Mouse (Mus musculus): Measurements from ENCODE around the gene Pitpnc1.
A peak's percentile ranks its signal among the peaks of the same experiment; 100 is the strongest.

Gene Pitpnc1

GRCm38 (mm10) chr11:107401839-107402590 lies 68.5 kb downstream of the Pitpnc1 start:
- DNase-seq, result no peak

GRCm38 (mm10) chr11:107400826-107401225 lies 69.7 kb downstream of the Pitpnc1 start:
- no peak for DNase-seq

GRCm38 (mm10) chr11:107400005-107400404 lies 70.5 kb downstream of the Pitpnc1 start:
- DNase-seq, result no peak

GRCm38 (mm10) chr11:107397326-107397998 lies 73.0 kb downstream of the Pitpnc1 start:
- no peak for DNase-seq

GRCm38 (mm10) chr11:107394245-107394644 lies 76.3 kb downstream of the Pitpnc1 start:
- no peak for DNase-seq

GRCm38 (mm10) chr11:107393828-107394165 lies 76.7 kb downstream of the Pitpnc1 start:
- DNase-seq, result no peak

- no peak for DNase-seq
These were observed 77.2 kb downstream of the Pitpnc1 start for GRCm38 (mm10) chr11:107393154-107393827.

GRCm38 (mm10) chr11:107390540-107390939 lies 80.0 kb downstream of the Pitpnc1 start:
- peak; percentile 25 for DNase-seq

GRCm38 (mm10) chr11:107390001-107390400 lies 80.5 kb downstream of the Pitpnc1 start:
- peak; percentile 33 for DNase-seq

GRCm38 (mm10) chr11:107386481-107386880 lies 84.0 kb downstream of the Pitpnc1 start:
- DNase-seq, result no peak

- peak; percentile 30 for DNase-seq
These were observed 85.2 kb downstream of the Pitpnc1 start for GRCm38 (mm10) chr11:107385306-107385705.

- DNase-seq, result no peak
These were observed 86.5 kb downstream of the Pitpnc1 start for GRCm38 (mm10) chr11:107383985-107384384.

- DNase-seq, result no peak
These were observed 90.5 kb downstream of the Pitpnc1 start for GRCm38 (mm10) chr11:107379965-107380364.

GRCm38 (mm10) chr11:107379089-107379845 lies 91.2 kb downstream of the Pitpnc1 start:
- DNase-seq, result peak; percentile 41

GRCm38 (mm10) chr11:107377326-107377725 lies 93.2 kb downstream of the Pitpnc1 start:
- no peak for DNase-seq

- peak; percentile 47 for DNase-seq
These were observed 94.2 kb downstream of the Pitpnc1 start for GRCm38 (mm10) chr11:107376272-107376671.

- peak; percentile 28 for DNase-seq
These were observed 94.7 kb downstream of the Pitpnc1 start for GRCm38 (mm10) chr11:107375816-107376215.

- no peak for DNase-seq
These were observed 96.9 kb downstream of the Pitpnc1 start for GRCm38 (mm10) chr11:107373569-107373968.

- no peak for DNase-seq
These were observed 97.3 kb downstream of the Pitpnc1 start for GRCm38 (mm10) chr11:107373154-107373553.

- DNase-seq, result peak; percentile 21
These were observed 97.8 kb downstream of the Pitpnc1 start for GRCm38 (mm10) chr11:107372688-107373087.

GRCm38 (mm10) chr11:107370476-107370875 lies 100.0 kb downstream of the Pitpnc1 start:
- no peak for DNase-seq

GRCm38 (mm10) chr11:107369661-107370060 lies 100.8 kb downstream of the Pitpnc1 start:
- DNase-seq, result no peak

All from right cerebral cortex, postnatal 14 days (tissue).